10 mouse cellular contexts compared by ENCODE assay signal in the genomic region with DNA sequence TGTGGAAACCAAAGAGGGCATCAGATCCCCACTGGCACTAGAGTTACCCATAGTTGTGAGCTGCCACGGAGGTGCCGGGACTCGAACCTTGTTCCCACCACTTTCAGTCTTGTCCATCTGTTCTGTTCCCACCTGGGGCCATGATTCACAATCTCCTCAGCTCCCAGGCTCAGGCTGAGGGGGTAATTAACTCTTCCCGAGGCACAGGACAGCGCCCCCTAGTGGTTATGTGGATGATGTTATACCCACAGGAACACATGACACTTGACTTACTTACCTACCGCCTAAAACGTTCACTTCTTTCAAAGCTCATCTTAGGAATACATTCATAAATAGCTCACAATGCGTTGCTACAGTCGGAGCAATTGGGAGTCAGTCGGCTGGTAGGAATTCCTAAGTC. TPM values are rescaled to one million over a fixed set of nuclear protein-coding genes. Genes with fewer than 3 reads are reported as not detected.
DNase-seq lines count a peak whose midpoint lies in the region; ATAC-seq and TF ChIP-seq lines count a peak whose summit lies in the region.
"Had no signal": no experiment of that assay in that cellular context is flagged by ENCODE, and none has a peak within 500 bp of the region (broad histone marks: within the 10 kb centered on the region; RNA-seq: fewer than 3 reads in every experiment).

No protein-coding gene starts in this region.

- no peaks in the 10 kb centered on the region for H3K4me1 ChIP-seq in embryonic fibroblast, embryonic 13.5 days (ENCODE audit: control insufficient read depth, insufficient read depth, low read length)
- H3K4me1 ChIP-seq: embryonic facial prominence, embryonic 12.5 days had no signal

- DNase-seq in kidney, postnatal 4 days: peak; percentile 29 to 43
- no peak for DNase-seq in kidney, adult 8-10 months
- DNase-seq in 416B (ENCODE audit: low read depth) (peak; percentile 6), ES-CJ7 (ENCODE audit: low read depth, low spot score) (peak; percentile 84)
- no peak for DNase-seq in layer of hippocampus, postnatal 25 days (ENCODE audit: extremely low spot score in 1 of 2, low spot score in 1 of 2)
- DNase-seq in layer of hippocampus, adult 9-11 months: no peak
- DNase-seq: adrenal gland, adult 8-10 months had no signal

- no peak for TF ChIP-seq POLR2A in embryonic fibroblast, embryonic 13.5 days (IDR thresholded peaks at IDR 0.05; ENCODE audit: low read depth, low read length)

- no peak for ATAC-seq in activated CD4-positive, CD25-positive, alpha-beta regulatory T cell, adult 4 months

- no peak overlapping the region for H3K4me3 ChIP-seq in embryonic fibroblast, embryonic 13.5 days (ENCODE audit: insufficient read depth, low read length)
- H3K4me3 ChIP-seq: embryonic facial prominence, embryonic 12.5 days had no signal

- TF ChIP-seq CTCF in embryonic fibroblast, embryonic 13.5 days (IDR thresholded peaks at IDR 0.05; ENCODE audit: borderline replicate concordance, insufficient read depth, low read length): 0 out of 2 replicates have a peak, but pooled peaks have one; percentile 24

- no peak overlapping the region for H3K27ac ChIP-seq in embryonic fibroblast, embryonic 13.5 days (ENCODE audit: insufficient read depth, low read length)
- H3K27ac ChIP-seq: embryonic facial prominence, embryonic 12.5 days had no signal

RNA-seq across cellular contexts. Expression of a gene that starts 18.1 kb away (rescaled TPM):
- 58.7 and 80.6 TPM in 2 replicates for polyA plus RNA-seq in embryonic fibroblast, embryonic 13.5 days (2011; ENCODE audit: insufficient read length, low read depth, missing spikeins)
- 100 to 1,000 TPM; 212 to 251 TPM for polyA plus RNA-seq in activated CD4-positive, CD25-positive, alpha-beta regulatory T cell, adult 4 months (2017; shearing (Covaris generic))
- total RNA-seq in layer of hippocampus, postnatal 25 days (2021): 100 to 1,000 TPM; 201 to 204 TPM

Comparison
In these comparisons a context has a peak if more than half of its experiments do, and no peak if none do; other contexts are left out.
1. DNase-seq: peak in kidney, postnatal 4 days (2 of 2), 416B (single experiment) and ES-CJ7 (single experiment); none in kidney, adult 8-10 months (0 of 2), layer of hippocampus, postnatal 25 days (0 of 2) and layer of hippocampus, adult 9-11 months (single experiment).